In genomic region chr5:76763731-76764130, GRCm38 (mm10) we compare ENCODE assay signal across 11 mouse cellular contexts.
A peak's percentile ranks its signal among the peaks of the same experiment; 100 is the strongest.
DNase-seq lines count a peak whose midpoint lies in the region; ATAC-seq and TF ChIP-seq lines count a peak whose summit lies in the region.
"Had no signal": no experiment of that assay in that cellular context is flagged by ENCODE, and none has a peak within 500 bp of the region (broad histone marks: within the 10 kb centered on the region; RNA-seq: fewer than 3 reads in every experiment).

No protein-coding gene starts in this region.

- H3K4me3 ChIP-seq in gastrocnemius, adult 2 months, result peak overlapping the region; percentile 54
- H3K4me3 ChIP-seq in embryonic facial prominence, embryonic 13.5 days, result no peak overlapping the region
- no peak overlapping the region for H3K4me3 ChIP-seq in hindbrain, embryonic 13.5 days
- no peak overlapping the region for H3K4me3 ChIP-seq in midbrain, embryonic 16.5 days (ENCODE audit: low read depth, low read length)
- H3K4me3 ChIP-seq in thymus, adult 2 months (ENCODE audit: control insufficient read depth, insufficient read depth, low read length), result no peak overlapping the region

- peak overlapping the region; percentile 45 for H3K4me2 ChIP-seq in embryonic facial prominence, embryonic 13.5 days
- H3K4me2 ChIP-seq in hindbrain, embryonic 13.5 days, result no peak overlapping the region
- H3K4me2 ChIP-seq in midbrain, embryonic 16.5 days (ENCODE audit: low read length), result no peak overlapping the region; the same call in 1 of the 2 replicates

- TF ChIP-seq POLR2A in thymus, adult 2 months (IDR thresholded peaks at IDR 0.05; ENCODE audit: control insufficient read depth, extremely low read depth, insufficient read depth, low read length, poor library complexity), result no peak

- H3K4me1 ChIP-seq in embryonic facial prominence, embryonic 13.5 days, result peaks cover 52% of the 10 kb centered on the region
- H3K4me1 ChIP-seq in hindbrain, embryonic 13.5 days (replicated peaks), result peaks cover 51% of the 10 kb centered on the region
- peaks cover 34% of the 10 kb centered on the region for H3K4me1 ChIP-seq in midbrain, embryonic 16.5 days (ENCODE audit: control insufficient read depth, insufficient read depth, low read length)
- no peaks in the 10 kb centered on the region for H3K4me1 ChIP-seq in thymus, adult 2 months (replicated peaks; ENCODE audit: control insufficient read depth, insufficient read depth, low read length)

- no peak overlapping the region for H3K9ac ChIP-seq in embryonic facial prominence, embryonic 13.5 days
- H3K9ac ChIP-seq in hindbrain, embryonic 13.5 days, result no peak overlapping the region
- H3K9ac ChIP-seq in midbrain, embryonic 16.5 days (ENCODE audit: low read depth, low read length), result no peak overlapping the region

- intact Hi-C loops in gastrocnemius, adult 2 months (cut with DNase I), result no loop called here
- intact Hi-C loops in gastrocnemius, postnatal 14 days (cut with DNase I; ENCODE audit: low total_unique reads), result loop anchor here (5.0 kb wide), 1 partner anchor 79 kb away; no protein-coding TSS in a partner anchor

- no peak for ATAC-seq in embryonic facial prominence, embryonic 13.5 days (ENCODE audit: insufficient number of reproducible peaks, insufficient read depth, low FRiP score, low TSS enrichment, low read depth)
- no peak for ATAC-seq in hindbrain, embryonic 13.5 days (ENCODE audit: low FRiP score)
- ATAC-seq in midbrain, embryonic 16.5 days, result no peak
- ATAC-seq: intestine, postnatal 0 days had no signal

- no peak for TF ChIP-seq CTCF in gastrocnemius, adult 2 months (IDR thresholded peaks at IDR 0.05)
- no peak for TF ChIP-seq CTCF in thymus, adult 2 months (IDR thresholded peaks at IDR 0.05; ENCODE audit: borderline replicate concordance, control insufficient read depth, extremely low read depth, insufficient read depth, low read length, poor library complexity)

- H3K27me3 ChIP-seq in embryonic facial prominence, embryonic 13.5 days, result no peaks in the 10 kb centered on the region
- H3K27me3 ChIP-seq in hindbrain, embryonic 13.5 days, result no peaks in the 10 kb centered on the region
- no peaks in the 10 kb centered on the region for H3K27me3 ChIP-seq in midbrain, embryonic 16.5 days (ENCODE audit: control insufficient read depth, insufficient read depth, low read depth, low read length)
- no peaks in the 10 kb centered on the region for H3K27me3 ChIP-seq in thymus, adult 2 months (ENCODE audit: control insufficient read depth, insufficient read depth, low read length)

- peaks cover 7% of the 10 kb centered on the region; the same call in 1 of the 2 replicates for H3K36me3 ChIP-seq in embryonic facial prominence, embryonic 13.5 days
- peaks cover 24% of the 10 kb centered on the region for H3K36me3 ChIP-seq in hindbrain, embryonic 13.5 days
- peaks cover 7% of the 10 kb centered on the region for H3K36me3 ChIP-seq in midbrain, embryonic 16.5 days (ENCODE audit: control insufficient read depth, insufficient read depth, low read length)
- no peaks in the 10 kb centered on the region for H3K36me3 ChIP-seq in thymus, adult 2 months (ENCODE audit: control insufficient read depth, insufficient read depth, low read length)

- 39% methylated on average over 6 of the region's 6 CpGs for WGBS in embryonic facial prominence, embryonic 13.5 days
- WGBS in hindbrain, embryonic 13.5 days, result 65% methylated on average over 6 of the region's 6 CpGs
- WGBS in midbrain, embryonic 16.5 days, result 54% methylated on average over 6 of the region's 6 CpGs
- 77% methylated on average over 6 of the region's 6 CpGs for WGBS in thymus, adult 2 months

- H3K9me3 ChIP-seq in embryonic facial prominence, embryonic 13.5 days, result 0 out of 2 replicates have a peak, but pooled peaks cover 4% of the 10 kb centered on the region
- peaks cover 7% of the 10 kb centered on the region; the same call in 1 of the 2 replicates for H3K9me3 ChIP-seq in hindbrain, embryonic 13.5 days
- H3K9me3 ChIP-seq in midbrain, embryonic 16.5 days (replicated peaks; ENCODE audit: control insufficient read depth, low read length, poor library complexity, severe bottlenecking), result no peaks in the 10 kb centered on the region

- H3K27ac ChIP-seq in gastrocnemius, adult 2 months, result peak overlapping the region; percentile 56
- peak overlapping the region; percentile 72 for H3K27ac ChIP-seq in embryonic facial prominence, embryonic 13.5 days
- peak overlapping the region; percentile 85 for H3K27ac ChIP-seq in hindbrain, embryonic 13.5 days
- peak overlapping the region; percentile 59 for H3K27ac ChIP-seq in midbrain, embryonic 16.5 days (ENCODE audit: low read length)
- no peak overlapping the region for H3K27ac ChIP-seq in thymus, adult 2 months (ENCODE audit: control insufficient read depth, insufficient read depth, low read length)

- no peak for DNase-seq in gastrocnemius, adult 2 months
- no peak for DNase-seq in gastrocnemius, postnatal 14 days
- no peak for DNase-seq in thymus, adult 2 months
- DNase-seq in B cell, adult 2 months, result no peak
- no peak for DNase-seq in liver
- DNase-seq: adrenal gland, postnatal 36 days; cerebellum, adult 9-10 months had no signal
